Comparison of ENCODE assay signal across 9 mouse cellular contexts in the genomic region with DNA sequence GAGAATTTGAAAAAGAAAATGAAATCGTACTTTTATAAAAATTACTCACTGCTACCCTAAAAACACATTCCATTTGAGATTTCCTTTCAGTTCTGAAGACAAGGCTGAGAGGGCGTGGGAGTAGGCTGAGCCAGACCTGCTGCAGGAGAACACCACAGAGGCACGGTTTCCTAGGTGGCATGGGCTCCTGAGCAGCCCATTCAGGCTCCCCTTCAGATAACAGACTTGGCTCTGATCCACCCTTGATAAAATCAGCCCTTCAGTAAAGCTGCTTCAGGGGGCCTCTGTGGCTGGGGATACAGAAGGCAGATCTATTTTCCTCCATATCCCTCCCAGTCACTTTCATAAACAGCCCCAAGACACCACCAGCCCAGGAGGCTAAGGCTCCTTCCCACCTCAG. TPM values are rescaled to one million over a fixed set of nuclear protein-coding genes. Genes with fewer than 3 reads are reported as not detected.
A peak's percentile ranks its signal among the peaks of the same experiment; 100 is the strongest.
DNase-seq lines count a peak whose midpoint lies in the region; ATAC-seq and TF ChIP-seq lines count a peak whose summit lies in the region.
"Had no signal": no experiment of that assay in that cellular context is flagged by ENCODE, and none has a peak within 500 bp of the region (broad histone marks: within the 10 kb centered on the region; RNA-seq: fewer than 3 reads in every experiment).

No protein-coding gene starts in this region.

- 0 out of 2 replicates have a peak, but pooled peaks cover 2% of the 10 kb centered on the region for H3K9me3 ChIP-seq in forebrain, embryonic 16.5 days (ENCODE audit: control insufficient read depth, low read length)
- no peaks in the 10 kb centered on the region for H3K9me3 ChIP-seq in stomach, postnatal 0 days (ENCODE audit: control insufficient read depth, low read length)

- no peak overlapping the region for H3K4me3 ChIP-seq in left cerebral cortex, adult 2 months
- H3K4me3 ChIP-seq in forebrain, embryonic 16.5 days (replicated peaks; ENCODE audit: low read length) = no peak overlapping the region
- no peak overlapping the region for H3K4me3 ChIP-seq in stomach, postnatal 0 days (ENCODE audit: low read depth, low read length)

- no peak for TF ChIP-seq EP300 in stomach, postnatal 0 days (optimal IDR thresholded peaks at IDR 0.05)

- TF ChIP-seq CTCF in left cerebral cortex, adult 2 months (IDR thresholded peaks at IDR 0.05) = no peak
- no peak for TF ChIP-seq CTCF in stomach, postnatal 0 days (IDR thresholded peaks at IDR 0.05; ENCODE audit: low read depth)

- H3K9ac ChIP-seq in forebrain, embryonic 16.5 days (replicated peaks; ENCODE audit: low read depth, low read length) = no peak overlapping the region
- H3K9ac ChIP-seq in stomach, postnatal 0 days (ENCODE audit: low read length) = no peak overlapping the region
- H3K9ac ChIP-seq: liver, embryonic 14.5 days had no signal

- ATAC-seq in forebrain, embryonic 16.5 days = peak; percentile 59; the same call in 1 of the 2 replicates
- no peak for ATAC-seq in stomach, postnatal 0 days (ENCODE audit: low FRiP score, low TSS enrichment)

- peak overlapping the region; percentile 72 for H3K27ac ChIP-seq in left cerebral cortex, adult 2 months
- peak overlapping the region; percentile 73 for H3K27ac ChIP-seq in forebrain, embryonic 16.5 days (ENCODE audit: low read length)
- H3K27ac ChIP-seq in stomach, postnatal 0 days (replicated peaks) = 0 out of 2 replicates have a peak overlapping the region, but pooled peaks have one; percentile 18
- H3K27ac ChIP-seq: liver, embryonic 14.5 days had no signal

- no peaks in the 10 kb centered on the region for H3K27me3 ChIP-seq in forebrain, embryonic 16.5 days (replicated peaks; ENCODE audit: control insufficient read depth, insufficient read depth, low read length)
- no peaks in the 10 kb centered on the region for H3K27me3 ChIP-seq in stomach, postnatal 0 days (ENCODE audit: control insufficient read depth, insufficient read depth, low read length)

- no peaks in the 10 kb centered on the region for H3K36me3 ChIP-seq in forebrain, embryonic 16.5 days (ENCODE audit: control insufficient read depth, insufficient read depth)
- no peaks in the 10 kb centered on the region for H3K36me3 ChIP-seq in stomach, postnatal 0 days (ENCODE audit: control insufficient read depth, insufficient read depth, low read length)

- peak in 1 of 2 experiments; percentile 37 for DNase-seq in left cerebral cortex, adult 2 months (ENCODE audit: extremely low spot score in 1 of 2, low spot score in 2 of 2)
- DNase-seq in left cerebral cortex, postnatal 4 days = no peak
- DNase-seq in thymus, postnatal 25 days = peak; percentile 20
- DNase-seq in thymus, adult 18-20 months = no peak
- DNase-seq in stomach, postnatal 0 days (ENCODE audit: low spot score) = no peak
- DNase-seq in urinary bladder, postnatal 25 days (ENCODE audit: low spot score) = no peak
- DNase-seq: heart, postnatal 14 days had no signal

- intact Hi-C loops in left cerebral cortex, adult 2 months (cut with DNase I) = no loop called here
- intact Hi-C loops in left cerebral cortex, postnatal 4 days (cut with DNase I) = no loop called here

- H3K4me2 ChIP-seq in forebrain, embryonic 16.5 days (ENCODE audit: low read length) = no peak overlapping the region
- no peak overlapping the region for H3K4me2 ChIP-seq in stomach, postnatal 0 days (replicated peaks; ENCODE audit: low read depth)

- peaks cover 16% of the 10 kb centered on the region for H3K4me1 ChIP-seq in forebrain, embryonic 16.5 days (replicated peaks; ENCODE audit: control insufficient read depth, insufficient read depth, low read length)
- H3K4me1 ChIP-seq in stomach, postnatal 0 days (replicated peaks; ENCODE audit: control insufficient read depth, insufficient read depth) = no peaks in the 10 kb centered on the region; the same call in 1 of the 2 replicates

- 29% methylated on average over 3 of the region's 3 CpGs for WGBS in forebrain, embryonic 16.5 days
- 42% methylated on average over 3 of the region's 3 CpGs for WGBS in stomach, postnatal 0 days

RNA-seq across cellular contexts. Expression of a gene that starts 19.8 kb away (rescaled TPM):
- total RNA-seq in left cerebral cortex, adult 2 months (2021) = 10 to 100 TPM; 43.0 to 44.6 TPM
- total RNA-seq in left cerebral cortex, postnatal 4 days (2021) = 10 to 100 TPM; 34.1 to 34.7 TPM
- 22.8 and 23.7 TPM in 2 replicates for polyA plus RNA-seq in forebrain, embryonic 16.5 days (2015; fragmentation: Nextera tagmentation; extraction: Ambion mirVana)
- polyA plus RNA-seq in stomach, postnatal 0 days (2015; fragmentation: Nextera tagmentation; extraction: Ambion mirVana) = 11.5 and 12.1 TPM in 2 replicates

Comparison
In these comparisons a context has a peak if more than half of its experiments do, and no peak if none do; other contexts are left out.
1. H3K27ac ChIP-seq: peak in every context shown above with its lines; median percentile 73 in forebrain, embryonic 16.5 days; 72 in left cerebral cortex, adult 2 months; 18 in stomach, postnatal 0 days.